Mouse (Mus musculus) stomach, postnatal 0 days (tissue): Measurements from ENCODE around the gene Hdac5. TPM values are rescaled to one million over a fixed set of nuclear protein-coding genes. Genes with fewer than 3 reads are reported as not detected.

ENCODE experiments used
- ATAC-seq: fragments of 200-750 bp; cut with Nextera tagmentation; 2 replicates; pipeline ENCODE4 v1.8.0; 2017; ENCODE audit not compliant: low FRiP score, low TSS enrichment
- DNase-seq: peaks from one replicate; pipeline ENCODE4 v3.0.0-alpha.2; 2016; ENCODE audit warnings: low spot score
- H3K27ac ChIP-seq: fragments of 300-500 bp; sonication (generic); replicated peaks from 2 replicates; pipeline ENCODE4 v1.5.1; 2014; ENCODE audit warnings: mild to moderate bottlenecking, control low read depth
- H3K27me3 ChIP-seq: fragments of 300-500 bp; sonication (generic); 2 replicates; pipeline ENCODE4 v1.6.1; 2014; ENCODE audit warnings: low read length; ENCODE audit not compliant: control insufficient read depth, insufficient read depth
- H3K36me3 ChIP-seq: fragments of 300-500 bp; sonication (generic); 2 replicates; pipeline ENCODE4 v1.6.1; 2014; ENCODE audit warnings: low read length, mixed read lengths; ENCODE audit not compliant: control insufficient read depth, insufficient read depth
- H3K4me1 ChIP-seq: fragments of 300-500 bp; sonication (generic); replicated peaks from 2 replicates; pipeline ENCODE4 v1.6.1; 2014; ENCODE audit warnings: antibody characterized with exemption; ENCODE audit not compliant: control insufficient read depth, insufficient read depth
- H3K4me2 ChIP-seq: fragments of 300-500 bp; sonication (generic); replicated peaks from 2 replicates; pipeline ENCODE4 v1.6.1; 2014; ENCODE audit warnings: low read depth, mild to moderate bottlenecking, control low read depth, moderate library complexity
- H3K4me3 ChIP-seq: fragments of 300-500 bp; sonication (generic); 2 replicates; pipeline ENCODE4 v1.5.1; 2014; ENCODE audit warnings: low read depth, low read length, control low read depth
- H3K9ac ChIP-seq: fragments of 300-500 bp; sonication (generic); 2 replicates; pipeline ENCODE4 v1.6.1; 2014; ENCODE audit warnings: mild to moderate bottlenecking, low read length, control low read depth, mixed read lengths
- H3K9me3 ChIP-seq: fragments of 300-500 bp; sonication (generic); 2 replicates; pipeline ENCODE4 v1.6.1; 2016; ENCODE audit warnings: low read length; ENCODE audit not compliant: control insufficient read depth
- CTCF ChIP-seq: IDR thresholded peaks from 2 replicates; pipeline ENCODE4 v1.5.1; 2016; ENCODE audit warnings: antibody characterized with exemption, low read depth, mild to moderate bottlenecking, moderate library complexity
- EP300 ChIP-seq: optimal IDR thresholded peaks from 2 replicates; pipeline ENCODE3; 2016; ENCODE audit warnings: antibody characterized with exemption
- WGBS: fragments of 180-500 bp; shearing (Covaris S2); extraction: QIAGEN DNeasy Blood & Tissue Kit; methylation state at CpG from one replicate; pipeline ENCODE4 v1.1.7; 2014; 5-methylcytosine and 5-hydroxymethylcytosine counted together
- polyA plus RNA-seq: library from polyadenylated mRNA; unstranded; fragments of >200 nt; fragmentation: Nextera tagmentation; extraction: Ambion mirVana; gene quantifications from 2 replicates; pipeline ENCODE4 v1.2.1, GENCODE M21; 2015

The Hdac5 gene
- polyA plus RNA-seq: 33.8 and 43.3 TPM in 2 replicates

- DNase-seq (peak; percentile 98), ATAC-seq (peak; percentile 91)
- peak within 1 kb of the TSS; percentile 91 for H3K27ac ChIP-seq
- H3K27me3 ChIP-seq: no peaks in the 10 kb centered on the region
- no peaks in the 10 kb centered on the region for H3K36me3 ChIP-seq
- peaks cover 9% of the 10 kb centered on the region for H3K4me1 ChIP-seq
- H3K9ac ChIP-seq: peak within 1 kb of the TSS; percentile 95
- H3K9me3 ChIP-seq: no peaks in the 10 kb centered on the region
- peak within 1 kb of the TSS; percentile 93 for H3K4me3 ChIP-seq
- peak within 1 kb of the TSS; percentile 86 for H3K4me2 ChIP-seq
- 1% methylated on average over 43 of the region's 49 CpGs for WGBS
- peak; percentile 46 for TF ChIP-seq EP300
- peak; percentile 41 for TF ChIP-seq CTCF
Measured at GRCm38 (mm10) chr11:102230006-102230741, at the start of gene Hdac5. TSS of gene Hdac5 (minus strand) at chr11:102230166.

- no peaks in the 10 kb centered on the region for H3K27me3 ChIP-seq
- H3K9me3 ChIP-seq: no peaks in the 10 kb centered on the region
- H3K4me1 ChIP-seq: peaks cover 5% of the 10 kb centered on the region; the same call in 1 of the 2 replicates
- H3K4me3 ChIP-seq: no peak overlapping the region
- no peaks in the 10 kb centered on the region for H3K36me3 ChIP-seq
- TF ChIP-seq EP300 (no peak), CTCF (no peak)
- no peak overlapping the region for H3K4me2 ChIP-seq
- ATAC-seq: no peak
- no peak overlapping the region for H3K27ac ChIP-seq
- DNase-seq: no peak
- 88% methylated on average over 3 of the region's 3 CpGs for WGBS
- no peak overlapping the region for H3K9ac ChIP-seq
Measured at GRCm38 (mm10) chr11:102279595-102279994, 49.6 kb upstream of the Hdac5 start.

GRCm38 (mm10) chr11:102277754-102278153 lies 47.8 kb upstream of the Hdac5 start:
- TF ChIP-seq EP300: no peak
- TF ChIP-seq CTCF: no peak
- Histone ChIP-seq H3K27me3 (no peaks in the 10 kb centered on the region), H3K9ac (no peak overlapping the region), H3K36me3 (no peaks in the 10 kb centered on the region), H3K4me1 (peaks cover 5% of the 10 kb centered on the region; the same call in 1 of the 2 replicates), H3K27ac (no peak overlapping the region), H3K4me2 (no peak overlapping the region), H3K4me3 (no peak overlapping the region), H3K9me3 (no peaks in the 10 kb centered on the region)
- whole genome bisulfite sequencing: 85% methylated on average over 7 of the region's 12 CpGs
- ATAC-seq (no peak), DNase-seq (no peak)

GRCm38 (mm10) chr11:102276411-102276915 lies 46.5 kb upstream of the Hdac5 start:
- H3K36me3 ChIP-seq: no peaks in the 10 kb centered on the region
- H3K4me2 ChIP-seq: peak overlapping the region; percentile 54
- ATAC-seq (peak; percentile 65), DNase-seq (peak; percentile 66)
- no peaks in the 10 kb centered on the region for H3K27me3 ChIP-seq
- TF ChIP-seq CTCF (no peak; the same call in 1 of the 2 replicates), EP300 (no peak)
- H3K4me1 ChIP-seq: peaks cover 5% of the 10 kb centered on the region; the same call in 1 of the 2 replicates
- H3K27ac ChIP-seq: no peak overlapping the region
- H3K4me3 ChIP-seq: peak overlapping the region; percentile 30
- H3K9ac ChIP-seq: peak overlapping the region; percentile 53
- WGBS: 1% methylated on average over 33 of the region's 33 CpGs
- H3K9me3 ChIP-seq: no peaks in the 10 kb centered on the region

GRCm38 (mm10) chr11:102268520-102269244 lies 38.7 kb upstream of the Hdac5 start, which contains the start of gene Asb16:
TSS of gene Asb16 (plus strand) at chr11:102268743.
- Histone ChIP-seq H3K4me2 (no peak within 1 kb of the TSS), H3K9ac (no peak within 1 kb of the TSS), H3K36me3 (no peaks in the 10 kb centered on the region)

More at GRCm38 (mm10) chr11:102268520-102269244, 38.7 kb upstream of the Hdac5 start, which contains the start of gene Asb16:
- 88% methylated on average over 12 of the region's 12 CpGs for WGBS
- H3K4me1 ChIP-seq: no peaks in the 10 kb centered on the region
- no peak within 1 kb of the TSS for H3K27ac ChIP-seq
- ATAC-seq (no peak), DNase-seq (no peak)
- TF ChIP-seq EP300 (no peak), CTCF (no peak)
- no peaks in the 10 kb centered on the region for H3K9me3 ChIP-seq
- no peak within 1 kb of the TSS for H3K4me3 ChIP-seq
- no peaks in the 10 kb centered on the region for H3K27me3 ChIP-seq
